Mouse (Mus musculus) cerebellum, adult 8-10 months (tissue): ENCODE measurements around the gene Dhrs3.

Experiments used
- DNase-seq: peaks from one replicate; pipeline ENCODE4 v3.0.0; 2022

Dhrs3 gene

GRCm38 (mm10) chr4:144892133-144892936 is at the start of gene Dhrs3:
TSS of gene Dhrs3 (plus strand) at chr4:144892827.
- DNase-seq: peak; percentile 34

- no peak for DNase-seq
Measured at GRCm38 (mm10) chr4:144861756-144862505, 30.7 kb upstream of the Dhrs3 start.

GRCm38 (mm10) chr4:144867926-144868325 is 24.7 kb upstream of the Dhrs3 start:
- DNase-seq: no peak

- DNase-seq: no peak
Measured at GRCm38 (mm10) chr4:144868584-144868983, 24.0 kb upstream of the Dhrs3 start.

GRCm38 (mm10) chr4:144872905-144873304 is 19.7 kb upstream of the Dhrs3 start:
- no peak for DNase-seq

- no peak for DNase-seq
Measured at GRCm38 (mm10) chr4:144875576-144876093, 17.0 kb upstream of the Dhrs3 start.

- no peak for DNase-seq
Measured at GRCm38 (mm10) chr4:144879549-144879948, 13.1 kb upstream of the Dhrs3 start.

- DNase-seq: no peak
Measured at GRCm38 (mm10) chr4:144881376-144881775, 11.3 kb upstream of the Dhrs3 start.

GRCm38 (mm10) chr4:144882881-144883331 is 9.7 kb upstream of the Dhrs3 start:
- DNase-seq: no peak

GRCm38 (mm10) chr4:144886460-144886859 is 6.2 kb upstream of the Dhrs3 start:
- DNase-seq: no peak

- no peak for DNase-seq
Measured at GRCm38 (mm10) chr4:144888750-144889149, 3.9 kb upstream of the Dhrs3 start.

- DNase-seq: no peak
Measured at GRCm38 (mm10) chr4:144889505-144890301, 2.9 kb upstream of the Dhrs3 start.

- DNase-seq: peak; percentile 44
Measured at GRCm38 (mm10) chr4:144890690-144891120, 1.9 kb upstream of the Dhrs3 start.

GRCm38 (mm10) chr4:144891121-144891711 is 1.4 kb upstream of the Dhrs3 start:
- no peak for DNase-seq

- no peak for DNase-seq
Measured at GRCm38 (mm10) chr4:144891743-144892132, 889 bp upstream of the Dhrs3 start.

GRCm38 (mm10) chr4:144892937-144893272 is 278 bp downstream of the Dhrs3 start:
- no peak for DNase-seq

- peak; percentile 10 for DNase-seq
Measured at GRCm38 (mm10) chr4:144893561-144894486, 1.2 kb downstream of the Dhrs3 start.

GRCm38 (mm10) chr4:144894487-144895210 is 2.0 kb downstream of the Dhrs3 start:
- no peak for DNase-seq

- DNase-seq: no peak
Measured at GRCm38 (mm10) chr4:144895211-144895590, 2.6 kb downstream of the Dhrs3 start.

- no peak for DNase-seq
Measured at GRCm38 (mm10) chr4:144896321-144896720, 3.7 kb downstream of the Dhrs3 start.
